Mouse (Mus musculus) spleen, adult 18-20 months (tissue): ENCODE data around the gene Cpne2.

Experiments used
- DNase-seq, 2 experiments: peaks; one replicate each; pipeline ENCODE4 v3.0.0; 2022; ENCODE audit warnings: mixed read lengths in 2 of 2

The Cpne2 gene

DNA sequence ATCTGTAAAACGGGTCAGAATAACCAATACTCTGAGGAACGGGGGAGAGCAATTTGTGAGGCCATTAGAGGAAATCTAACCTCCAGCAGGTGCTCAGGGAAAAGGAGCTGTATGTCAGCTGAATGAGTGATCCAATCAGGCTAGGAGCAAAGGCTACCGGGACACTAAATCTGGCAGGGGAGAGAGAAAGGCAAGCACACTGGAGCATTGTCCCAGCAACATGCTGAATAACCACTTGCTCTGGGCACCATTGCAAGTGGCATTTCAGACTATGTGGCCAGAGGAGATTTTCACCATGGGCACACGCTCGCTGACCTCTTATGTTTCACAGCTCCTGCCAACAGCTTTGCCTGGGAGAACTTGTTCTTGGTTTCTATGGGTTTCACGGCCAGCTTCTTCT is 49.8 kb downstream of the Cpne2 start:
- DNase-seq: no peak

- peak in 1 of 2 experiments; percentile 22 for DNase-seq
These were observed 51.5 kb downstream of the Cpne2 start for GRCm38 (mm10) chr8:94584238-94584817.

GRCm38 (mm10) chr8:94591691-94592090 is 58.9 kb downstream of the Cpne2 start:
- DNase-seq: no peak

DNA sequence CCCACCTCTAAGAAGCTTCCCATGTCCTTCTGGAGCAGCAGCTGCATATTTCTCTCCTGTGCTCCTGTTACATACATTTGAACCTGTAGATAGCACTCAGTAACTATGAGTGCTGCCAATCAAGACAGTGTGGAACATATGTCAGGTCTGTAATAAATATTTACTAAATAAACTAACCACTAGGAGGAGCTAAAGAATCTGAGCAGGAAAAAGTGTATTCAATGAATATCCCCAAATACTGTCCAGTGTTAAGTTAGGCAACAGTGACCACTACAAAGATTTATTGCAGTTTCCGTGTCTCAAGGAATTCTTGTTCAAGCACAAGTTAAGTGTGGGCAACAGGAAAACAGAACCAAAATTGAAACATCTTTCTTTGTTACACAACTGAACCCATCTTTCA is 61.4 kb downstream of the Cpne2 start:
- no peak for DNase-seq

GRCm38 (mm10) chr8:94600478-94600877 is 67.7 kb downstream of the Cpne2 start:
- no peak for DNase-seq

DNA sequence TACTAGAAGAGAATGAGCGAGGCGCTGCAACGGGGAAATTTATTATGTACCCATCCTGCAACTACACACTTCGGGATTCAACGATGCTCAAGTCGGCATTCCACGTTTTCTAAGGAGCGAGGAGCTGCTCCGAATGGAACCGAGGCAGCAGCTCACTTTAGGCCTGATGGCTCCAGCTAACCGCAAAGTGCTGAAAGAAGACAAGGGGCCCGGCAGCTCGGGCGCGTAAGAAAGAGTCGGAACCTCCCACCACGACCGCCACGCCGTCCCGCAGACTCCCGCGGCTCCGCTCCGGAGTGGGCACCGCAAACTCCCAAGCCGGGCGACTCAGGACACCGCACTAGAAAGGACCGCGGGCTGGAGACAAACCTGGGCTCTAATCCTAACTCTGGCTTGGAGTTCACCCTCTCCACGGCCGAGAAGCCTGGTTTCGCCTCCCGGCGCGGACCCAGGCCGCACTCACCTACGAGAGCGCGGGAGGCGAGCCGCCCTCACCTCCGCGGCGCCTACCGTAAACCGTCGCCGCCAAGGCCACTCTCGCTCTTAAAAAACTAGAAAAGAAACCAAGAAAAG is 68.3 kb downstream of the Cpne2 start:
- DNase-seq: peak in 1 of 2 experiments; percentile 15

GRCm38 (mm10) chr8:94601607-94602385 is 69.0 kb downstream of the Cpne2 start, which contains the start of the genes Rspry1 and Fam192a:
Gene Rspry1 (plus strand): TSS chr8:94601937.
Gene Fam192a (minus strand): TSS chr8:94601997.
- DNase-seq: peak; percentile 95 to 98

GRCm38 (mm10) chr8:94602471-94603131 is 69.8 kb downstream of the Cpne2 start:
- peak in 1 of 2 experiments; percentile 13 for DNase-seq

DNA sequence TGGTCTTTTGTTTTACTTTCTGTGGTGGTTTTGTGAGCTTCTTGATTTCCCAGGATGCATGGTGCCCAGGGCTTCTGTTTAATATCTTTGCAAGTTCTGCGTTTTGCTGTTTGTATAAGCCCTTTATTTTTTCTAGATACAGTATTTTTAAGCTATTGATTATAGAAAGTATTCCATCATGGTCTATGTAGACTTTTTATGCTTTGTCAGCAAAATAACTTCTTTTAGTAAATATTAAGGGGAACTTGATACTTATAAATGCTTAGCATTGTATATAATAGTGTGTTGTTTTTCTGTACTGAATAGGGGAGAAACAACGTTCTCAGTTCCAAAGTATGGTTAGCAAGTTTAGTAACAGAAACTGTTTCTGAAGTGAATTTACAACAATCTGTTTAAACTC is 71.2 kb downstream of the Cpne2 start:
- no peak for DNase-seq

GRCm38 (mm10) chr8:94607064-94607463 is 74.3 kb downstream of the Cpne2 start:
- DNase-seq: no peak
